Mouse (Mus musculus) right cerebral cortex, adult 18-20 months (tissue): ENCODE data around the gene Rbm15b.

ENCODE experiments used
- DNase-seq: peaks from one replicate; pipeline ENCODE4 v3.0.0; 2022; ENCODE audit warnings: mixed read lengths

Gene Rbm15b

GRCm38 (mm10) chr9:106884306-106884705 is 2.9 kb downstream of the Rbm15b start:
- DNase-seq = no peak

DNA sequence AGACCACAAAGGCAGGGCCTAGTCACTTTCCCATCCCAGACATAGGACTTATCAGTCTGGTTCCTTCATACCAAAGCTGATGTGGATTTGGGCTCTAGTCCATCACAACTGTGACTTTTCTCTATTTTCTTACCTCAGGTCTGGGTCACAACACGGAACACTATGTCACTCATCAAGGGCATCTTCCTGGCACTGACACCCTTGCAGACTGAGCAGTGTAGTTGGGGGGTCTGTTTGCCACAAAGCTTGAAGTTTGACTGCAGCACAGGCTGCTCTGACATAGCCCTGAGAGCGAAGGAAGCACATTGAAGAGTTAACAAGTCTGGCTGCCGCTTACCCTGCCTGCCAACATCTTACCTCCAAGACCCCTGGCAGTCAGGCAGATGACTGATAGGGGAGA is 4.1 kb downstream of the Rbm15b start:
- DNase-seq = no peak

GRCm38 (mm10) chr9:106882176-106882575 is 5.1 kb downstream of the Rbm15b start:
- DNase-seq = no peak

DNA sequence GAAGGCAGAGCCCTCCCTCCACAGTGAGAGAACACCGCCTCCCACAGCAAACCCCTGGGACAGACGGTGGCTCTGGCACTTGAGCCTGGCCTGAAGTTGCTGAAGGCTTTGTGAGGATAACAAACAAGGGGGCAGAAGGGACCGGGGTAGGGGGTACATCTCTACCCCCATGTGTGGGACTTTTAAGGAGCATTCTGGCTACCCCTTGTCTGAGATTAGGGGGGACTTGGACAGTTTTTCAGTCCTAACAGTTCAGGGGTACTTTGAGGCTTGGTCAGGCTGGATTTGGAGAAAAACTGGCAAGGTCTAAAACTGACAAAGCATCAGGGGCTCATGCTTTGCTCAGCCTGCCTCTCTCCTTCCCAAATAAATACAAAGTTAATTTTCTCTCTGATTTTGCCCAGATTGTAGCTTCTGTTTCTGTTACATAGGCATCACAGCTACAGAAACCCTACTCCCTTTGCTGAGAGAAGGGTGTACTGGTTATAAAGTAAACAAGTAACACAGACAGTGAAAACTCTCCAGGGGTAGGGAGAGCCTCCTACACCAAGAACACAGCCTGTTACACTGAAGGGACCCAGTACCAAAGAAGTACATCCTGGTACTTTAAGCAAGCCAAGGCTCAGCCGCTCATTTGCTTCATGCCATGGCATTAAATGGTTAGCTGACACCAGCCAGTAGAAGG is 6.0 kb downstream of the Rbm15b start:
- DNase-seq = no peak

GRCm38 (mm10) chr9:106879471-106879870 is 7.8 kb downstream of the Rbm15b start:
- no peak for DNase-seq

DNA sequence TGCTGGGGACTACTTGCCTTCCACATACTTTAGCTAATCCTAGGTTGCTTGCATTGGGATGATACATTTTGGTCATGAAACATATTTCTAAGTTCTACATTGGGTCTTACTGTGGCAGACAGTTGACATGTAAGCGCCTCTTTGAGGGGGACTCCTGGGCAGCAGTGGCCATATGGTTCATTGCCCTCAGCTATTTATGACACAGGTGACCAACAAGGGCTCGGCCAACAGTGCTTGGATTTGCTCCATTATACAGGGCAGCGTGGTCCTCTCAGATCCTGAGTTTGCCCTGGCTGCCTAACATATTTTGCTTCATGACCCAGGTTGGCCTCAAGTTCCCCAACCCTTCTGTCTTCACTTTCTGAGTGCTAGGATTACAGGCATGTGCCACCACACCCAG is 10.6 kb downstream of the Rbm15b start:
- DNase-seq = no peak

DNA sequence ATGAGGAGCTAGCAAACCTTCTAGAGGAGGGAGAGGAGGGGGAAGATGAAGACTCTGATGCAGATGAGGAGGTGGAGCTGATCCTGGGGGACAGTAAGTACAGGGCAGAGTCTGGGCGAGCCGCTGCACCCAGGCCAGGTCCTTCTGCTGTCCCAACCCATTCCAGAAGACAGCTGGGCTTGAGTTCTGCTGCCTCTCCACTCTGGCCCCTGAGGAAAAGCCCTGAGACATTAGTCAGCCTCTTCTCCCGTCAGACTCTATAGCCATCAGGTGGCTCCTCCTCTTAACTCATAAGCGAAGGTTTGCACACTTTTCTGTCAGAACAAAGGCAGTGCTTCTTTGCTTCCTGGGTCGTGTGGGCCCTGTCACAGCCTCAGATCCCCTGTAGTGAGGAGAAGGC is 13.0 kb downstream of the Rbm15b start:
- DNase-seq = no peak

- no peak for DNase-seq
Observed at GRCm38 (mm10) chr9:106858036-106858435, 29.2 kb downstream of the Rbm15b start.

- no peak for DNase-seq
Observed at GRCm38 (mm10) chr9:106856664-106857063, 30.6 kb downstream of the Rbm15b start.

DNA sequence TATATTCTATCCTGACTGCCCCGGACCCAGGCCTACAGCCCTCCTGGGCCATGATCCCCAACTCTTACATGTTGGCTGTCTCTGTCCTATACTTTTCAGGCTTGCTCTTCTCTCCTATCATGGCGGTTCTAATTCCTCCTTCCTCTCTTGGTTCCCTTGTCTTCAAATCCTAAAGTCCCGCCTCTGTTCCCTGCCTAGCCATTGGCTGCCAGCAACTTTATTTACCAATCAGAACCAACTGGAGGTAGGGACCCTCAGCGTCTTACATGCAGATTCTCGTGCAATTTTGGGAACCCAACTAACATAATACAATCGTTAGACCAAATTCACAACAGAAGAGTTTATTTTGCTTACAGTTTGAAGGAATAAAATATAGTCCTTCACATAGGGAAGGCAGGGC is 44.4 kb downstream of the Rbm15b start:
- no peak for DNase-seq

DNA sequence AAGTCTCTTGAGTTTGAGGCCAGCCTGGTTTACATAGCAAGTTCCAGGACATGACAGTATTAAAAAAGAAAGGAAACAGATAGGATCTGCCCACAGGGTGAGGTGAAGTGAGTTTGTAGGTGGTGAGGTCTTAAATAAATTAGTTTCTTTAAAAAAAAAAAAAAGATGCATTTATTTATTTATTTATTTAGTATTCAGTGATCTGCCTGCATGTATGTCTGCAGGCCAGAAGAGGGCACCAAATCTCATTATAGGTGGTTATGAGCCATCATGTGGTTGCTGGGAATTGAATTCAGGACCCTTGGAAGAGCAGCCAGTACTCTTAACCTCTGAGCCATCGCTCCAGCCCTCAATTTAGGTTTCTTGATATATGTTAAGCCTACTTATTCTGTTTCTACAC is 46.7 kb downstream of the Rbm15b start:
- DNase-seq = no peak
